Mouse (Mus musculus) C2C12 (cell line): ENCODE data around the gene Ank2.

Experiments used
- CTCF ChIP-seq: IDR thresholded peaks from one replicate; pipeline ENCODE4 v1.5.1; 2011; ENCODE audit not compliant: control insufficient read depth, insufficient read depth, insufficient read length
- FOSL1 ChIP-seq: IDR thresholded peaks from one replicate; pipeline ENCODE4 v1.8.0; 2011; ENCODE audit warnings: mild to moderate bottlenecking, low read length; ENCODE audit not compliant: poor library complexity, insufficient read depth, severe bottlenecking
- MAX ChIP-seq: IDR thresholded peaks from one replicate; pipeline ENCODE4 v1.6.1; 2011; ENCODE audit warnings: mild to moderate bottlenecking, control low read depth
- MYOD1 ChIP-seq: IDR thresholded peaks from one replicate; pipeline ENCODE4 v1.6.1; 2011; ENCODE audit warnings: low read depth; ENCODE audit not compliant: control insufficient read depth, insufficient read length
- MYOG ChIP-seq: IDR thresholded peaks from one replicate; pipeline ENCODE4 v1.6.1; 2011; ENCODE audit not compliant: control insufficient read depth, insufficient read length; ENCODE audit errors: extremely low read depth
- USF1 ChIP-seq: IDR thresholded peaks from one replicate; pipeline ENCODE4 v1.6.1; 2011; ENCODE audit warnings: low read depth, mild to moderate bottlenecking, control low read depth, moderate library complexity

- TF ChIP-seq CTCF, result no peak
- no peak for TF ChIP-seq MAX
- no peak for TF ChIP-seq USF1
- no peak for TF ChIP-seq MYOD1
- TF ChIP-seq MYOG, result no peak
- no peak for TF ChIP-seq FOSL1
Observed at GRCm38 (mm10) chr3:127075531-127076280, 423.4 kb downstream of the Ank2 start.
